Mouse (Mus musculus): Measurements from ENCODE around the gene Ackr3.

DNA sequence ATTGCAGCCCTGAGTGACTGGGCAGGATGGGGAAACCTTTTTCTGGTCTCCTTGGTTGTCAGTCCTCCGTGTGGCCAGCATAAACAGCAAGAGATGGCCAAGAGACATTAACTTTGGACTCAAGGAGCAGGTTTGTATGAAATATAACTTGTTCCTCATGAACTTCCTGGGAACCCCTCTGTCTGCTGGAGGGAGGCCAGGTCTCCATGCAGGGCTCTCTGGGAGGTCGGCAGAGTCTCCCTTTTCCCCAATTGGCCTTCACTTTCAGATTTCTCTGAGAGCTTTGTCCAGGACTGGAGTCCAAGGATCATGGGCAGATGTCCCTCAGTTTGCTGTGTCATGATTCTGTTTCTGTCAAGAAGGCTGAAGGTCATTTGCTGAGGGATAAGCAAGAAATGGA, 6.0 kb downstream of the Ackr3 start:
- no peak for TF ChIP-seq CTCF (IDR thresholded peaks at IDR 0.05; ENCODE audit: low read depth)
- TF ChIP-seq EP300 (optimal IDR thresholded peaks at IDR 0.05) = no peak
